Mouse (Mus musculus) erythroblast, adult 5-6 weeks (primary cell): Measurements from ENCODE around the gene Arhgap10. TPM values are rescaled to one million over a fixed set of nuclear protein-coding genes. Genes with fewer than 3 reads are reported as not detected.
A peak's percentile ranks its signal among the peaks of the same experiment; 100 is the strongest.

Experiments used
- ATAC-seq: replicated peaks from 2 replicates; pipeline ENCODE4 v1.8.0; 2016; ENCODE audit warnings: moderate number of reproducible peaks, mild to moderate bottlenecking, moderate TSS enrichment, inconsistent platforms; ENCODE audit not compliant: poor library complexity, low FRiP score, severe bottlenecking
- total RNA-seq, 2 experiments: library from RNA; stranded (forward) in 1 of 2; stranded (reverse) in 1 of 2; fragments of 150-400 nt in 1 of 2; fragments of 200-764, 138-1000 nt in 1 of 2; gene quantifications; 2 replicates each; pipeline versions ENCODE4 v1.2.3 to v1.2.4; 2015 to 2017; ENCODE audit warnings: low replicate concordance in 2 of 2

The Arhgap10 gene
- total RNA-seq (2015; ENCODE audit: low replicate concordance) = 2.1 and 2.3 TPM in 2 replicates
- total RNA-seq (2017; ENCODE audit: low replicate concordance) = 2.6 and 3.2 TPM in 2 replicates

- no peak for ATAC-seq
Observed at GRCm38 (mm10) chr8:77517301-77518200, at the start of gene Arhgap10. Gene Arhgap10, minus strand, starts transcription at chr8:77517953.

GRCm38 (mm10) chr8:77561441-77561840, 43.7 kb upstream of the Arhgap10 start:
- ATAC-seq = no peak

- ATAC-seq = no peak
Observed at GRCm38 (mm10) chr8:77552491-77552890, 34.7 kb upstream of the Arhgap10 start.

GRCm38 (mm10) chr8:77549881-77550580, 32.3 kb upstream of the Arhgap10 start:
- peak; percentile 73 for ATAC-seq

- ATAC-seq = peak; percentile 96
Observed at GRCm38 (mm10) chr8:77549121-77549706, 31.5 kb upstream of the Arhgap10 start, which contains the start of gene Prmt9. Gene Prmt9, plus strand, starts transcription at chr8:77549397.

GRCm38 (mm10) chr8:77545616-77546015, 27.9 kb upstream of the Arhgap10 start:
- ATAC-seq = no peak

- no peak for ATAC-seq
Observed at GRCm38 (mm10) chr8:77544428-77544827, 26.7 kb upstream of the Arhgap10 start.

- ATAC-seq = no peak
Observed at GRCm38 (mm10) chr8:77543152-77543777, 25.5 kb upstream of the Arhgap10 start.

GRCm38 (mm10) chr8:77538256-77538655, 20.5 kb upstream of the Arhgap10 start:
- ATAC-seq = no peak

GRCm38 (mm10) chr8:77536821-77537220, 19.1 kb upstream of the Arhgap10 start:
- ATAC-seq = no peak

- no peak for ATAC-seq
Observed at GRCm38 (mm10) chr8:77535026-77535595, 17.4 kb upstream of the Arhgap10 start.

GRCm38 (mm10) chr8:77534358-77534992, 16.7 kb upstream of the Arhgap10 start:
- no peak for ATAC-seq

GRCm38 (mm10) chr8:77526130-77526529, 8.4 kb upstream of the Arhgap10 start:
- ATAC-seq = no peak

GRCm38 (mm10) chr8:77524906-77525305, 7.2 kb upstream of the Arhgap10 start:
- ATAC-seq = no peak

- ATAC-seq = no peak
Observed at GRCm38 (mm10) chr8:77524018-77524615, 6.4 kb upstream of the Arhgap10 start.

GRCm38 (mm10) chr8:77522984-77523383, 5.2 kb upstream of the Arhgap10 start:
- ATAC-seq = no peak

- ATAC-seq = no peak
Observed at GRCm38 (mm10) chr8:77521028-77521785, 3.5 kb upstream of the Arhgap10 start.

- no peak for ATAC-seq
Observed at GRCm38 (mm10) chr8:77520601-77521000, 2.8 kb upstream of the Arhgap10 start.
